Mouse (Mus musculus) E14TG2a.4 (cell line): ENCODE measurements around the gene Ssbp2.

ENCODE experiments used
- H3K27me3 ChIP-seq: 2 replicates; pipeline ENCODE4 v1.6.1; 2014; ENCODE audit warnings: low read length, control low read depth; ENCODE audit not compliant: insufficient read depth
- H3K36me3 ChIP-seq: 2 replicates; pipeline ENCODE4 v1.6.1; 2014; ENCODE audit warnings: low read length, control low read depth; ENCODE audit not compliant: insufficient read depth
- H3K4me1 ChIP-seq: replicated peaks from 2 replicates; pipeline ENCODE4 v1.6.1; 2014; ENCODE audit warnings: low read depth, low read length, control low read depth
- H3K4me3 ChIP-seq: replicated peaks from 2 replicates; pipeline ENCODE4 v1.5.1; 2014; ENCODE audit warnings: mild to moderate bottlenecking, low read length
- H3K9me3 ChIP-seq: 2 replicates; pipeline ENCODE4 v1.6.1; 2014; ENCODE audit warnings: low read length, control low read depth
- CTCF ChIP-seq: conservative IDR thresholded peaks from 2 replicates; pipeline ENCODE4 v1.5.1; 2014; ENCODE audit warnings: low read length
- NANOG ChIP-seq: IDR thresholded peaks from 2 replicates; pipeline ENCODE4 v1.6.1; 2014; ENCODE audit warnings: borderline replicate concordance, low read length, mixed read lengths
- POU5F1 ChIP-seq: IDR thresholded peaks from 2 replicates; pipeline ENCODE4 v1.6.1; 2014; ENCODE audit warnings: low read length, borderline replicate concordance

Gene Ssbp2

GRCm38 (mm10) chr13:91457974-91458373 lies 2.1 kb upstream of the Ssbp2 start:
- H3K36me3 ChIP-seq, result no peaks in the 10 kb centered on the region
- H3K9me3 ChIP-seq, result no peaks in the 10 kb centered on the region
- H3K4me3 ChIP-seq, result no peak overlapping the region
- H3K4me1 ChIP-seq, result peaks cover 10% of the 10 kb centered on the region
- TF ChIP-seq CTCF, result no peak
- peaks cover 7% of the 10 kb centered on the region for H3K27me3 ChIP-seq

- TF ChIP-seq CTCF, result no peak
- TF ChIP-seq NANOG, result no peak
- no peak for TF ChIP-seq POU5F1
- Histone ChIP-seq H3K36me3 (no peaks in the 10 kb centered on the region), H3K27me3 (peaks cover 13% of the 10 kb centered on the region), H3K4me3 (no peak overlapping the region), H3K9me3 (no peaks in the 10 kb centered on the region), H3K4me1 (peaks cover 10% of the 10 kb centered on the region)
These were observed 594 bp upstream of the Ssbp2 start for GRCm38 (mm10) chr13:91459489-91459888.

- Histone ChIP-seq H3K4me1 (peaks cover 15% of the 10 kb centered on the region), H3K36me3 (no peaks in the 10 kb centered on the region), H3K4me3 (peak overlapping the region; percentile 86), H3K27me3 (peaks cover 13% of the 10 kb centered on the region), H3K9me3 (no peaks in the 10 kb centered on the region)
- no peak for TF ChIP-seq NANOG
- no peak for TF ChIP-seq POU5F1
- TF ChIP-seq CTCF, result no peak
These were observed 670 bp downstream of the Ssbp2 start for GRCm38 (mm10) chr13:91460621-91461284.

GRCm38 (mm10) chr13:91461299-91461698 lies 1.2 kb downstream of the Ssbp2 start:
- Histone ChIP-seq H3K27me3 (peaks cover 13% of the 10 kb centered on the region), H3K9me3 (no peaks in the 10 kb centered on the region), H3K4me1 (peaks cover 15% of the 10 kb centered on the region)

GRCm38 (mm10) chr13:91461711-91462351 lies 1.7 kb downstream of the Ssbp2 start:
- Histone ChIP-seq H3K4me3 (peak overlapping the region; percentile 86), H3K4me1 (peaks cover 15% of the 10 kb centered on the region), H3K9me3 (no peaks in the 10 kb centered on the region), H3K27me3 (peaks cover 13% of the 10 kb centered on the region), H3K36me3 (no peaks in the 10 kb centered on the region)
- TF ChIP-seq NANOG, result no peak
- no peak for TF ChIP-seq CTCF
- TF ChIP-seq POU5F1, result no peak

More at GRCm38 (mm10) chr13:91461299-91461698, 1.2 kb downstream of the Ssbp2 start:
- no peak for TF ChIP-seq POU5F1
- no peak for TF ChIP-seq NANOG
- no peak for TF ChIP-seq CTCF
- H3K36me3 ChIP-seq, result no peaks in the 10 kb centered on the region
- H3K4me3 ChIP-seq, result peak overlapping the region; percentile 86

GRCm38 (mm10) chr13:91462395-91462794 lies 2.3 kb downstream of the Ssbp2 start:
- no peaks in the 10 kb centered on the region for H3K36me3 ChIP-seq
- H3K9me3 ChIP-seq, result no peaks in the 10 kb centered on the region
- H3K27me3 ChIP-seq, result peaks cover 13% of the 10 kb centered on the region
- no peak for TF ChIP-seq NANOG
- no peak for TF ChIP-seq CTCF
- no peak for TF ChIP-seq POU5F1
- H3K4me1 ChIP-seq, result peaks cover 15% of the 10 kb centered on the region
- H3K4me3 ChIP-seq, result peak overlapping the region; percentile 86

- Histone ChIP-seq H3K27me3 (peaks cover 13% of the 10 kb centered on the region), H3K4me1 (peaks cover 15% of the 10 kb centered on the region), H3K4me3 (no peak overlapping the region), H3K36me3 (no peaks in the 10 kb centered on the region), H3K9me3 (no peaks in the 10 kb centered on the region)
- TF ChIP-seq NANOG (no peak), POU5F1 (no peak), CTCF (no peak)
These were observed 2.9 kb downstream of the Ssbp2 start for GRCm38 (mm10) chr13:91462893-91463481.

- Histone ChIP-seq H3K9me3 (no peaks in the 10 kb centered on the region), H3K36me3 (no peaks in the 10 kb centered on the region), H3K4me1 (peaks cover 10% of the 10 kb centered on the region), H3K27me3 (peaks cover 13% of the 10 kb centered on the region), H3K4me3 (no peak overlapping the region)
- no peak for TF ChIP-seq NANOG
These were observed 5.1 kb downstream of the Ssbp2 start for GRCm38 (mm10) chr13:91465002-91465715.
